Mouse (Mus musculus) lung, embryonic 14.5 days (tissue): ENCODE measurements around the gene Gm15155. TPM values are rescaled to one million over a fixed set of nuclear protein-coding genes. Genes with fewer than 3 reads are reported as not detected.

Experiments
- ATAC-seq: fragments of 200-750 bp; cut with Nextera tagmentation; 2 replicates; pipeline ENCODE4 v1.8.0; 2017; ENCODE audit warnings: mild to moderate bottlenecking, moderate TSS enrichment, moderate library complexity; ENCODE audit not compliant: insufficient read depth
- DNase-seq: peaks from one replicate; pipeline ENCODE4 v3.0.0-alpha.2; 2015
- H3K27ac ChIP-seq: fragments of 300-500 bp; sonication (generic); 2 replicates; pipeline ENCODE4 v1.5.1; 2014; ENCODE audit warnings: low read depth, mild to moderate bottlenecking, moderate library complexity
- H3K27me3 ChIP-seq: fragments of 300-500 bp; sonication (generic); 2 replicates; pipeline ENCODE4 v1.6.1; 2014; ENCODE audit warnings: low read length, control low read depth; ENCODE audit not compliant: insufficient read depth
- H3K36me3 ChIP-seq: fragments of 300-500 bp; sonication (generic); 2 replicates; pipeline ENCODE4 v1.6.1; 2014; ENCODE audit warnings: control low read depth; ENCODE audit not compliant: insufficient read depth
- H3K4me1 ChIP-seq: fragments of 300-500 bp; sonication (generic); 2 replicates; pipeline ENCODE4 v1.6.1; 2014; ENCODE audit warnings: antibody characterized with exemption, control low read depth; ENCODE audit not compliant: insufficient read depth
- H3K4me2 ChIP-seq: fragments of 300-500 bp; sonication (generic); 2 replicates; pipeline ENCODE4 v1.6.1; 2014; ENCODE audit warnings: mild to moderate bottlenecking
- H3K4me3 ChIP-seq: fragments of 300-500 bp; sonication (generic); 2 replicates; pipeline ENCODE4 v1.5.1; 2014; ENCODE audit warnings: low read depth, low read length
- H3K9ac ChIP-seq: fragments of 300-500 bp; sonication (generic); 2 replicates; pipeline ENCODE4 v1.6.1; 2014
- H3K9me3 ChIP-seq: fragments of 300-500 bp; sonication (generic); 2 replicates; pipeline ENCODE4 v1.6.1; 2016; ENCODE audit warnings: low read depth, low read length, control low read depth
- CTCF ChIP-seq: IDR thresholded peaks from 2 replicates; pipeline ENCODE4 v1.5.1; 2016; ENCODE audit warnings: antibody characterized with exemption, low read depth
- WGBS: fragments of 180-500 bp; shearing (Covaris S2); extraction: QIAGEN DNeasy Blood & Tissue Kit; methylation state at CpG from one replicate; pipeline ENCODE4 v1.1.7; 2014; 5-methylcytosine and 5-hydroxymethylcytosine counted together
- polyA plus RNA-seq: library from polyadenylated mRNA; unstranded; fragments of >200 nt; fragmentation: Nextera tagmentation; extraction: Ambion mirVana; gene quantifications from 2 replicates; pipeline ENCODE4 v1.2.1, GENCODE M21; 2014

The Gm15155 gene
- polyA plus RNA-seq: not detected in 2 replicates

DNA sequence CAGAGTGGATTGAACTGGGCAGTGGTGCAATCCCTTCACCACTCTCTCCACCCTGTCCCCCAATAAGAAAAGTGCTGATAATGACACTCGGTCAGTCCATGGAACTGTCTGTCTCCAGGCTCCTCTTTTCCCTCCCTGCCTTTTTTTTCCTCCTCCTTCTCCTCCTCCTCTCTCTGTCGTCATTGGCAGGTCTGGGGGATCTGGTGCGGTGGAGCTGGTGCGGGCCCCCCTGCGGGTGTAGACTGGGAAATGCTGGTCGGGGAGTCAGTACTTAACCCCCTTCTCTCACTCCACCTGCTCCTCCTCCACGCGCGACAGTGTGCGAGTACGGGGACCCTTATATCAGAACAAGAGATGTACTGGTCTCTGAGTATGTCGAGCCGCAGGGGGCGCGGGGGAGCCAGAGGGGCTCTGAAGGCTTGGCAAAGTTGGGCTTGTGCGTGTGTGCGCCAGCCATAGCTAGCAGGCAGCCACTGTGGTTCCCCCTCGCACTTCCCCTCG, at the start of gene Gm15155:
Gm15155 (plus strand) TSS at position 401 of the 501 bp plus-strand sequence.
- Histone ChIP-seq H3K4me1 (no peaks in the 10 kb centered on the region), H3K27me3 (peaks cover 36% of the 10 kb centered on the region), H3K27ac (no peak within 1 kb of the TSS), H3K4me3 (peak within 1 kb of the TSS; percentile 44), H3K36me3 (no peaks in the 10 kb centered on the region), H3K9me3 (no peaks in the 10 kb centered on the region), H3K9ac (no peak within 1 kb of the TSS), H3K4me2 (peak within 1 kb of the TSS; percentile 78)
- DNase-seq (peak; percentile 14), ATAC-seq (peak; percentile 50; the same call in 1 of the 2 replicates)
- peak; percentile 24; the same call in 1 of the 2 replicates for TF ChIP-seq CTCF
- 11% methylated on average over 19 of the region's 19 CpGs for WGBS

DNA sequence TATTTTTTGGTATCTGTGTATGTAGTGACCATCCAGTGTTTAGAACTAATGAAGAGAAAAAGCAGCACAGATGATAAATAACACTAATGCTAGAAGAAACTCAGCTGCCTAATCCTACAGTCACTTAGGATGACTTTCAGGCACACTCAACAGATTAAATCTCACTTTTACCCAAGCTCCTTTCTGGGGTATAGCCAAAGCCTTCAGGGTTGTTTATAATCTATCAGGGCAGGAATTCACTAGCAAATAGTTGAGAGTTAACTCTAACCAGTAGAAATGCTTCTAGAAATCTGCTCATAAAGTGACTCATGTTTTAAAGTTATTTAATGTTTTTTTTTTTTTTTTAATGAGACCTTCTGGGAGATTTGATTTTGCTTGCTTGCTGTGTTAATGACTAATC, 44.8 kb upstream of the Gm15155 start:
- Histone ChIP-seq H3K27me3 (no peaks in the 10 kb centered on the region), H3K9ac (no peak overlapping the region), H3K36me3 (no peaks in the 10 kb centered on the region), H3K27ac (no peak overlapping the region), H3K4me2 (no peak overlapping the region), H3K9me3 (no peaks in the 10 kb centered on the region), H3K4me3 (no peak overlapping the region), H3K4me1 (no peaks in the 10 kb centered on the region)
- no peak for TF ChIP-seq CTCF
- DNase-seq (peak; percentile 51), ATAC-seq (no peak)

DNA sequence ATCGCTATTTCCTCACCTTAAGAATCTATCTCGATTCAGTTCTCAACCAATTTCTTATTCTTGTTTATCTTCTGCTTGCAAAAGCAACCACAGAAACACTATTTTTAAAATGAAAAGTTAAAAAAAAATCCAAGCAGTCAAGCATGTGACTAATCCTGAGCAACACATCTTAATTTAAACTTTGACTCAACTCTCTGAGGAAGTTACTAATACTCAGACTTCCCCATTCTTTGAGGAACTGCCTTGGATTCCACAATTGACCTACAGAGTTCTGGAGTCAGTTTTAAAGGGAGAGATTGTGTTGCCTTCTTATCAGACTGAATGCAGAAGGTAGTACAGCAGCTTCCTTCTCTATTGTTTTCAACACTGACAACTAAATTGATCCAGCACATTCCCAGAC, 40.0 kb upstream of the Gm15155 start:
- H3K4me3 ChIP-seq: no peak overlapping the region
- H3K27me3 ChIP-seq: no peaks in the 10 kb centered on the region
- H3K36me3 ChIP-seq: no peaks in the 10 kb centered on the region
- H3K4me1 ChIP-seq: no peaks in the 10 kb centered on the region
- TF ChIP-seq CTCF: no peak
- no peaks in the 10 kb centered on the region for H3K9me3 ChIP-seq
- no peak for DNase-seq
- WGBS: 56% methylated on average over 2 of the region's 2 CpGs
- no peak overlapping the region for H3K4me2 ChIP-seq
- H3K9ac ChIP-seq: no peak overlapping the region
- H3K27ac ChIP-seq: no peak overlapping the region
- ATAC-seq: no peak

- H3K27me3 ChIP-seq: no peaks in the 10 kb centered on the region
- no peaks in the 10 kb centered on the region for H3K9me3 ChIP-seq
- H3K36me3 ChIP-seq: no peaks in the 10 kb centered on the region
- H3K4me1 ChIP-seq: no peaks in the 10 kb centered on the region
- ATAC-seq (no peak), DNase-seq (no peak)
- H3K27ac ChIP-seq: no peak overlapping the region
- no peak for TF ChIP-seq CTCF
- 47% methylated on average over 3 of the region's 3 CpGs for WGBS
- no peak overlapping the region for H3K9ac ChIP-seq
- no peak overlapping the region for H3K4me3 ChIP-seq
- no peak overlapping the region for H3K4me2 ChIP-seq
Measured at GRCm38 (mm10) chrX:155591490-155591889, 33.1 kb upstream of the Gm15155 start.

- ATAC-seq: no peak
- Histone ChIP-seq H3K9me3 (no peaks in the 10 kb centered on the region), H3K4me2 (no peak overlapping the region), H3K36me3 (no peaks in the 10 kb centered on the region), H3K9ac (no peak overlapping the region), H3K4me3 (no peak overlapping the region), H3K4me1 (no peaks in the 10 kb centered on the region), H3K27me3 (no peaks in the 10 kb centered on the region), H3K27ac (no peak overlapping the region)
- no peak for DNase-seq
- TF ChIP-seq CTCF: no peak
- WGBS: 45% methylated on average over 2 of the region's 2 CpGs
Measured at GRCm38 (mm10) chrX:155592467-155592866, 32.1 kb upstream of the Gm15155 start.

DNA sequence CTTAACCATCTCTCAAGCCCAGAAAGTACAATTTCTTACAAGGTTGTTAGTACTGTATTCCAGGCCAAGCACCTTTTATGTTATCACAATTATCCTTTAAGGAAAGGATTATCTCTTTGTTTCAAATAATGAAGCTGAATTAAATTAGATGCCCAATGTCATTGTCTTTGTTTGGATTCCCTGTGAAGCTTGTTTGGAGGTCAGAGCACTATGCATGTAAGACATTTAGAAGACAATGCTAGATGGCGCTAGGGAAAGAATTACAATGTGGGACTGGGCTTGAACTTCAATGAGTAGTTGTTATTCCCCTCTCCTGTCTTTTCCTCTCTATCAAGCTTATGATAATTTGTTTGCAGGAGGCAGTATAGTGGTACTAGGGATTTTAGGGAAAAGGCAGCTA, 29.9 kb upstream of the Gm15155 start:
- 63% methylated on average over 1 of the region's 1 CpGs for WGBS
- H3K27ac ChIP-seq: no peak overlapping the region
- H3K9me3 ChIP-seq: no peaks in the 10 kb centered on the region
- no peak for TF ChIP-seq CTCF
- no peak overlapping the region for H3K4me3 ChIP-seq
- no peak for DNase-seq
- no peak overlapping the region for H3K4me2 ChIP-seq
- H3K9ac ChIP-seq: no peak overlapping the region
- H3K27me3 ChIP-seq: no peaks in the 10 kb centered on the region
- no peaks in the 10 kb centered on the region for H3K36me3 ChIP-seq
- no peak for ATAC-seq
- no peaks in the 10 kb centered on the region for H3K4me1 ChIP-seq

DNA sequence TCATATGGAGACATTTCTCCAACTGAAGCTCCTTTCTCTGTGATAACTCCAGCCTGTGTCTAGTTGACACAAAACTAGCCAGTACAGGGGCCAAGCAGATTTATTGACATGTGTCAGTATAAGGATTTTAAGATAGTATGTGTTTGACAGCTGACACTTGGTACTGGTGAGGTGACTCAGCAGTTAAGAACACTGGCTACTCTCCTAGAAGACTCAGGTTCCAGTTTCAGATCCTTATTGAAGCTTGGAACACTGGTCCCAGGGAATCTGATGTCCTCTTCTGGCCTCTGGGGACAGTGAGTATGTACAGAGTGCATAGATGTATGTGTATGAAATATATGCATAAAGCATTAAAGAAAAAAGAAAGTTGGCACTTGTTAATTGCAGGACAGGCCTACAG, 28.2 kb upstream of the Gm15155 start:
- Histone ChIP-seq H3K9ac (no peak overlapping the region), H3K27ac (no peak overlapping the region), H3K9me3 (no peaks in the 10 kb centered on the region), H3K4me3 (no peak overlapping the region), H3K36me3 (no peaks in the 10 kb centered on the region), H3K4me1 (no peaks in the 10 kb centered on the region), H3K4me2 (no peak overlapping the region), H3K27me3 (no peaks in the 10 kb centered on the region)
- TF ChIP-seq CTCF: no peak
- no peak for DNase-seq
- no peak for ATAC-seq

- H3K27ac ChIP-seq: no peak overlapping the region
- DNase-seq: peak; percentile 44
- H3K9ac ChIP-seq: no peak overlapping the region
- no peaks in the 10 kb centered on the region for H3K27me3 ChIP-seq
- 66% methylated on average over 2 of the region's 2 CpGs for WGBS
- H3K4me1 ChIP-seq: no peaks in the 10 kb centered on the region
- no peak overlapping the region for H3K4me2 ChIP-seq
- no peaks in the 10 kb centered on the region for H3K36me3 ChIP-seq
- H3K4me3 ChIP-seq: no peak overlapping the region
- H3K9me3 ChIP-seq: no peaks in the 10 kb centered on the region
- ATAC-seq: no peak
- no peak for TF ChIP-seq CTCF
Measured at GRCm38 (mm10) chrX:155601196-155601595, 23.3 kb upstream of the Gm15155 start.
